13 mouse cellular contexts compared by ENCODE assay signal in genomic region chr13:30636453-30636852, GRCm38 (mm10). TPM values are rescaled to one million over a fixed set of nuclear protein-coding genes. Genes with fewer than 3 reads are reported as not detected.
DNase-seq lines count a peak whose midpoint lies in the region.
"Had no signal": no experiment of that assay in that cellular context is flagged by ENCODE, and none has a peak within 500 bp of the region (broad histone marks: within the 10 kb centered on the region; RNA-seq: fewer than 3 reads in every experiment).

No protein-coding gene starts in this region.

- peak; percentile 55 for DNase-seq in thymus, postnatal 0 days (ENCODE audit: low spot score)
- no peak for DNase-seq in thymus, postnatal 4 days
- peak; percentile 60 to 70 for DNase-seq in B cell, adult 2 months
- peak; percentile 39 for DNase-seq in T-cell, adult 2 months (ENCODE audit: low spot score)
- DNase-seq in cerebellum, postnatal 25 days, result no peak
- no peak for DNase-seq in MN1 (ENCODE audit: low spot score)
- DNase-seq: adrenal gland, adult 8-10 months; adrenal gland, postnatal 36 days; cerebellum, adult 2 months; cerebellum, postnatal 10 days; gastrocnemius, postnatal 10 days; heart, adult 2 months; heart, postnatal 14 days had no signal

RNA-seq across cellular contexts. Expression of gene Dusp22, which starts 23.3 kb away (rescaled TPM):
- polyA plus RNA-seq in thymus, postnatal 0 days (2015; fragmentation: Nextera tagmentation; extraction: Ambion mirVana), result 19.4 and 21.2 TPM in 2 replicates

Comparison
In these comparisons a context has a peak if more than half of its experiments do, and no peak if none do; other contexts are left out.
1. DNase-seq: peak in thymus, postnatal 0 days (single experiment), B cell, adult 2 months (2 of 2) and T-cell, adult 2 months (single experiment); none in thymus, postnatal 4 days (single experiment), cerebellum, postnatal 25 days (0 of 2) and MN1 (single experiment).